Mouse (Mus musculus) right cerebral cortex, postnatal 4 days (tissue): ENCODE measurements around the gene Lekr1.

Experiments used
- DNase-seq: peaks from one replicate; pipeline ENCODE4 v3.0.0-alpha.2; 2022

Gene Lekr1

DNA sequence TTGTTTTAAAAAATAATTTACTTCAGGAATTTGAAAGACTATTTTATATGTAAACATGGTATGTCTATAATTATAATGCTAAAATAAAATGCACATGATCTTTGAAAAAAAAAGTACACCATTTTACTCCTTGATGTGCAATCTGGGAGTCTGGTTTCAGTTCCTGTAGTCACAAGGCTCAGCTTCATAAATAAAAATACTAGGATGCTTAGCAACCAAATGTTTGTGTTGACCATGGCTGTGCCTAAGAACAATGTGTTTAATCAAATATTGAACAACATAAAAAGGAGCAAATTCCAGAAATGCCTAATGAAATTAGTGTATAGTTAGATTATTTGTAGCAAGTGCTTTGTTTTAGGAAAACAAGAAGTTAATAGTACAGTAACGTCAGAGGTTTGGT is 107.9 kb downstream of the Lekr1 start:
- DNase-seq, result no peak

DNA sequence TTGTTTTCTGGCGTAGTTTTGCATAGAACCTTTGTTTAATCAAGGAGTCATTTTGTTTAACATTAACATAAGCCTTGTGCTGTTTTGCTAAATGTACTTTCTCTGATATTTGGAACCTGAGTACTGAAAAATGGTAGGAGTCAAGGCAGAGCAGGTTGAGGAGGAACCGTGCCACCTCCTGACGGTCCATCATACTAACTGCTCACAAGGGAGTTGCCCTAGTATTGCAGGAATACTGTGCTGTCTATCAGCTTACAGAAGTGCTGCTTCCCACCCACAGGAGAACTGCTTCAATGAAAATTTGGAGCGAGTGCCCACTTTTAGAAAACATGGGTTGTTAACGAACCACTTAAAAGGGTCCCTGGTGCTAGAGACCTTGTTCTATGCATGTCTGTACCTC is 109.1 kb downstream of the Lekr1 start:
- DNase-seq, result no peak

DNA sequence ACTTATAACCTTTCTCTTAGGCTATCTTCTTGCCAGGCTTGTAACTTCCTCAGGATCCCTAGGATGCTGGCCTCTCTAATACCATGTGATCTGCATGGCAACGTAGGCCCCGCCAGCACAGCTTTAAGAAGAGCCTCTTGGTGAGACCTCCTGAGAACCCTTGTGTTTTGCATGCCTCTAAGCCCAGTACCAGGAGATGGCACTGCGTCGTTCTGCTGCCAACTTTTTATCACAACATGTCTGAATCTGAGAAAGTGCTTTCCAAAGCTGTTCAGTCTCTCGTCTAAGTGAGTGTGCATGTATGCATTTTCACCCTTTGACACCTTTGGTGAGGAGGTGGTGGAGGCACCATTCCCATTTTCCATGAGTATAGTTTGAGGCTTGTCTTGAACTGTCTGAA is 116.2 kb downstream of the Lekr1 start:
- DNase-seq, result no peak

DNA sequence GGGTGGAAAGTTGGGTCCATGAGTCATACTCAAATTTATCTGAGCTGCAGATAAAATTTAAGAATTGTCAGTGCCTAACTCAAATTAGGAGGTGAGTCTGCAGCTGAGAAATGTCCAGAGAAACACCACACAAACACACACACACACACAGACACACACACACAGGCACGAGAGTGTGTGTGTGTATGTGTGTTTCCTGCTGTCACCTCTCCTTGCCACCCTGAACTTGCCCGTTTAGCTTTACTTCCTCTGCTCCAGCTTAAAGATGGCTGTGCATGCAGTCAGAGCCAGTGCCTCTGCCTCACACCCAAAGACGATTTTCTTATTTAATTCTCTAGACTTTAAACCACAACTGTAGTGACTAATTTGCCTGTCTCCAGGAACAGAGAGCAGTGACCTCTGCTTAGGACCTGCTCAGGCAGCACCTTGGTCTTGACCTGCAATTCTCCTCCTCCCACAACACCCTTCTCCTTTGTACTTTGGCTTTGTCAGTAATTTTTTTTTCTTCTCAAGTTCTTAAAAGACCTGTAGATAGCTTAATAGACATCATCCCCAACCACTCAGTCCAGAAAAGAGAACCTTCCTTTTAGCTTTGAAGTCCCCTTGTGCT is 124.2 kb downstream of the Lekr1 start:
- DNase-seq, result no peak

DNA sequence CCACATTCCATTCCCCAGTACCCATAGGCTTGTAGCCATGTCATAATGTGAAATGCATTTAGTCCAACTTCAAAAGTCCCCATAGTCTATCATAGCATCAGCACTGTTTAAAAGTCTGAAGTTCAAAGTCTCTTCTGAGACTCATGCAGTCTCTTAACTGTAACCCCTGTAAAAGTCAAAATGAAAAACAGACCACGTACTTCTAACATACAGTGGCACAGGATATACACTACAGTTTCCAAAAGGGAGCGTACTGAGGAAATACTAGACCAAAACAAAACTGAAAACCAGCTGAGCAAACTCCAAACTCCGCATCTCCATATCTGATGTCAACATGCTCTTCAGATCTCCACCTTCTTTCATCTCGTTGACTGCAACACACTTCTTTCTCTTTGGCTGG is 127.5 kb downstream of the Lekr1 start:
- no peak for DNase-seq

DNA sequence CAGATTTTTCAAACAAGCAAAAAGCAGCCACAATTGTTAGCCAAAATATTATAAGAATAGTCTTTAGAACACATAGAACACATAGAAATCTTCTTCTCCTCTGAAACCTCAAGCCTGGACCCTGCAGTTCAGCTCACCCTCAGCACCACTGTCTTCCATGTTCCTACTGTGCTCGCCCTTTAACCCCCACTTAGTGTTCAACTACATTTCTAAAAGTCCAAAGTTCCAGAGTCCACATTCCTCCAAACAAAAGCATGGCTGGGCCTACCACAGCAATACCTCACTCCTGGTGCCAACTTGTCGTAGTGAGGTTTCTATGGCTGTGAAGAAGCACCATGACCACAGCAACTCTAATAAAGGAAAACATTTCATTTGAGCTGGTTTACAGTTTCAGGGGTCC is 128.7 kb downstream of the Lekr1 start:
- no peak for DNase-seq

DNA sequence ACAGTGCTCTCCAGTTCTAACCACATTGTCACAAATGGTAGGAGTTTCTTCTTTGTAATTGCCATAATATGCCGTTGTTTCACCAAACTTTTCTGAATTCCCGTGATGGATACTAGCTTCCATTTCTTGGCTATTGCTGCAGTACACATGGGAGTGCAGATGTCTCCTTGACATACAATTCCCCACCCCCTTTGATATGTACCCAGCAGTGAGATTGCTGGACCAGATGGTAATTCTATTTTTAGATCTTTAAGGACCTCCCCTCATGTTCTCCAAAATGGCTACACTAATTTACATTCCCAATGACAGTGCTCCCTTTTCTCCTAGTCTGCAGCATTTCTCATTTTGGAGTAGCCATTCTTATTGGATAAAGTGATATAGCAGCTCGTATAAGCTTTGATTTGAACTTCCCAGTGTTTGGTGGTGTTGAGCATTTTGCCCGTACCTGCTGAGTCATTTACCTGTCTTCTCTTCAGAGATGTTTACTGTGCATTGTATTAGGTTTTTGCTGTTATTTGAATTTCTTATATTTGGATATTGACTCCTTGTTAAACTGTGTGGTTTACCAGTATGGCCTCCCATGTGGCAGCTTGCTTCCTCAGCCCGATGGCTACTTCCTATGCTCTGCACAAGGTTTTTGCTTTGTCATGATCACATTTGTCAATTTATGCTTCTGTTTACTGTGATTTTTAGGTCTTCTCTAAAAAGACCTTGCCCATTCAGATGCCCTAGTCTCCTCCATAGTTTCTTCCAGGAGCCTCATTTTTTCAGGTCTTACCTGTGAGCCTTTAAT is 131.5 kb downstream of the Lekr1 start:
- no peak for DNase-seq

DNA sequence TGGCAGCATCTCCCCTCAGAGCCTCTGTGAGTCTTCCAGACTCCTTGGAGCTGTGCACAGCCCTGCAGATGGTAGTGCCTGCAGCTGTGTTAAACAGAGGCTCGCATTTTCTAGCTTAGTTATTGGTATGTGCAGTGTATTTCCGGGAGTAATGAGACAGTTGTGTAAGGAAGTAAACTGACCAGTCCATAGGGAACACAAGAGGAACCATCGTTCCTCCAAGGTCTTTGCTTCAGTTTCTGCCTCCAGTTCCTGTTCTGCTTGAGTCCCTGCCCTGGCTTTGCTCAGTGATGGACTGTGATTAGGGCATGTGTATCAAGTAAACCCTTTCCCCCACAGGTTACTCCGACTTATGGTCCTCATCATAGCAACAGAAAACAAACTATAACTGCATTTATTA is 134.9 kb downstream of the Lekr1 start:
- no peak for DNase-seq

DNA sequence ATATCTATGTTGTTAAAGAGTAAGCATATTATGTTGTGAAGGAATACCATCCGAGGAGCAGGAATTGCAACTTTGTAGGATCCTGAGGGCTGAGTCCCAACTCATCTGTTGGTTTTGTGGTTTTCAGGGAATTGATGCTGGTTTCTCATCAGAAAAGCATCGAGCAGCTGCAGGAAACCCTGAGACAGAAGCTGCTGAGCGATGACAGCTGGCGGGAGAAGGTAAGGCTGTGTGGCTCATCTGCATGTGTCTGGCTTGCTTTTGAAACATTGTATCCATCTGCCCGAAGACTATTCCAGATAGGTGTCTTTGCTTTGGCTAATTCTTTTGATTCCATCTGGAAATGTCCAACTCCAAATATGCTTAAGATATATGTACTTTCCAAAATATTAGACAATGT is 136.2 kb downstream of the Lekr1 start:
- DNase-seq, result no peak

DNA sequence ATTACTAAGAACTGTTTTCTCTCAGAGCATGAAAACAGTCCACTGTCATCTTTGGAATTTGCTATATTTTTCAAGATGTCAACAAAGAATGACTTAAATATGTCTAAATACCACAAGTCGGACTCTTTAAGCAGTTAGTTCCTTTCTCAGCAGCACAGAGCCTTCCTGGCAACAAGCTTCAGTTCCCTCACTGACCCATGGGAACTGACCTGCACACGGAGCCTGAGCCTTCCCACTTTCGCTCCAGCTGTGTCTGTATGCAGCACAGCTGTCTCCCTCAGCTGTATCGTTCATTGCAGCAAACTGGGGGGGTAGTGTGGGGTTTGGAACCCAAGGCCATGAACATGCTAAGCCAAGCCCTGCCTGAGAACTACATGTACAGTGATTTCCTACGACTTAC is 136.8 kb downstream of the Lekr1 start:
- DNase-seq, result no peak

DNA sequence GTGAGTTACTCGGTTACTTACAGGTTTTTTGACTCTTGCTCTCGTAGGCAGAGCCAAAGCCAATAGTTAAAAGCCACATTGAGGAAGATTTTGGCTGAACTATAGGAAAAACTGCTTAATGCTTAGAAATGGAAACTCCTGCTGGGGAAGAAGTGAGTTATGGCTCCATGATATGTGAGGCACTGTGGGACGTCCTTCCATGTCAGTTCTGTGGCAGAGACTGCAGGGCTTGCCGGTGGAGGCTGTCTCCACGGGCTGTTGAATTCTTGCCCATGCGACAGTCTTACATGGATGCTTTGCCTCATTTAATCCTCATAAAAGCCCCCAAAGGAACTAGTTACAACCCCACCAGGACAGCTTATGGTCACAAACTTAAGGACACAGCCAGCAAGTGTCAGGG is 148.9 kb downstream of the Lekr1 start:
- DNase-seq, result no peak

DNA sequence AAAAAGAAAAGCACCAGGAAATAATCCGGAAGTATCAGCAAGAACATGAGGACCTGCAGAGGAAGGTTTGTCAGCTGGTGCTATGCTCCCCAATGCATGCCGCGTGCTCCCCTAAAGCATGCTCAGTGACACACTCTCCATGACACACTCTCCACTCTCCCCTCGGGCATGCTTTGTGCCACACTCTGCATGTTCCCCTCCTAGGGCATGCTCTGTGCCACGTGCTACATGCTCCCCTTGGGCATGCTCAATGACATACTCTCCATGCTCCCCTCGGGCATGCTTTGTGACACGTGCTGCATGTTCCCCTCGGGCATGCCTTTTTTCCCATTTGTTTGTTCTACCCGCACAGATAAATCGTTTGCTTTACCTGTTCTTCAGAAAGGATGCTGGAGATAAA is 150.0 kb downstream of the Lekr1 start:
- DNase-seq, result no peak

DNA sequence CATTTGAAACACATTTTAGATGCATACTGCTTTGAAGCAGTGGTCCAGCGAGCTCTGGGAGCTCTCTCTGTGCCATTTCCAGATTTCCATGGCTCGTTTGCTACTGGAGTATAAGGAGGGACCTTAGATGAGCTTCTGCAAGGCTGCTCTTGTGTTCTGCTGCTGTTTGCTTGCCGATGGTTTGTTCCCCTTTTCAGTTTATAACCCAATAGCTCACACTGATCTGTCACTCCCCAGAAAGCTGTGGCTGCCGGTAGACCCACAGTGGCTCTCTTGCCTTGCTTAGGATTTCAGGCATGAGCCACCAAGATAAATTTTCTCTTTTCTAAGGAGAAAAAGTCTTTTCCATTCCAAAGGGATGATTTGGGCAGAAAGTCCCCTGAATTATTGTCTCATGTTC is 152.6 kb downstream of the Lekr1 start:
- DNase-seq, result no peak

DNA sequence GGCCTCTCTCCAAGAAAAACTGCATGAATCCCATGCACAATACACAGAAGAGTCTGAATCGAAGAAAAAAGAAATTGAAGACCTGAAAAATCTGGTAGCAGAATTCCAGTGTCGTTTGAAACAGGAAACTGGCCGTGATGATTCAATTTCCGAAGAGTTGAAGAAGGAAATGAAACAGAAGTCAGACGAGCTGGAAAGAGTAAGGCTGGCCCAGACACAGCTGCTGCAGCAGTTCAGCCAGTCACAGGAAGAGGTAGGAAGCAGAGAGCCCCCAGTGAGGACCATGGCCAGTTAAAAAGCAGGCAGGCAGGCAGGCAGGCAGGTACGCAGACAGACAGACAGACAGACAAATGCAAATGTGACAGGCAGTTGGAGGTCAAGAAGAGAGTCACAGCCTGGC is 153.8 kb downstream of the Lekr1 start:
- DNase-seq, result no peak

DNA sequence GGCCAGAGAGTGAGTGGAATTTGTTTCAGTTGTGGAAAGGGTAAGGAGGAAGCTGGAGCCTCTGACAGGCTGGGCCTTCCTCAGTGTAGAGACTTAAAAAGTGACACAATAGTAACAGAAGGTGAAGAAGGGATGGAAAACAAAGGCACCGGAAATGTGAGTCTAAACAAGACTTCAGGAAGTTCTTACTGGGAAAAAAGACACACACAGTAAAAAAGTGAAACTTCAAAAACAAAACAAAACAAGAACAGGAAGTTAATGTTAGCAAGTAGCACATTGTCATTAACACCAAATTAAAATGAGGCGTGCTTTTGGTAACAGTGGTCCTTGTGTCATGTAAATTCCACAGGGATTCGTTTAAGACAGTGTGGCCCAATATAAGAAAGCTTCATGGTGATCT is 158.9 kb downstream of the Lekr1 start:
- DNase-seq, result no peak

DNA sequence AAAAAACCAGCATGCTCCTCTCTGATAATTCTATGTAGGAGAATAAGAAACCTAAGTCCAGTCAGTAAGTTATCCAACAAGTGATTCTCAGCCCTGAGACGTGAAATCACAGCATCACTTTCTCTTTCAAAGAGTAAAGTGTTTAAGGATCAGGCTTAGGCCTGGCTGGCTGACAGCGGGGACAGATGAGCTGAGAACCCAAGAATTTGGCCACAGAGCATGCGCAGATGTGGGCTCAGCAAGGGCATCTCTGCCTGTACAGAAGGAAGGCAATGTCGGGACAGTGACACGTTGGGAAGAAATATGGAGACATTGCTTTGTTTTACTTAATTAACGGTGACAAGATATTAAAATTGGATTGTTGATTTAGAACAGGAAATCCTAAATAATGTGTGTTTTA is 160.7 kb downstream of the Lekr1 start:
- no peak for DNase-seq

DNA sequence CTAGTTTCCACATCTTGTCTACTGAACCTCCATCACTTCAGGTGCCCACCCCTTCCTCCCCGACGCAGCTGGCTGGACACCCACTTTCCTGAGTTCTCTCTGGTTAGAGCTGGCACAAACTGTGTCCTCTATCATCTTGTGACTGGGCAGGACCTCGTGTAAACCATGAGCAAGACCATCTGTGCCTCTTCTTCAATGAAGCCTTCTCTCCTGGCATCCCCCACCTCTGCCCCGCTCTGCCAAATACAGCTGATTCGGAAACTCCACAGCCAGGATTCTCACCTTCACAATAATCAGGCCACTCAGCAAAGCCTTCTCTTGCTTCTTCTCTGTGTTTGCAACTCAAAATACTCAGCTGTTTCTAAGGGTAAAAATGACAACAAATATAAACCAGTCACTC is 161.4 kb downstream of the Lekr1 start:
- DNase-seq, result no peak

DNA sequence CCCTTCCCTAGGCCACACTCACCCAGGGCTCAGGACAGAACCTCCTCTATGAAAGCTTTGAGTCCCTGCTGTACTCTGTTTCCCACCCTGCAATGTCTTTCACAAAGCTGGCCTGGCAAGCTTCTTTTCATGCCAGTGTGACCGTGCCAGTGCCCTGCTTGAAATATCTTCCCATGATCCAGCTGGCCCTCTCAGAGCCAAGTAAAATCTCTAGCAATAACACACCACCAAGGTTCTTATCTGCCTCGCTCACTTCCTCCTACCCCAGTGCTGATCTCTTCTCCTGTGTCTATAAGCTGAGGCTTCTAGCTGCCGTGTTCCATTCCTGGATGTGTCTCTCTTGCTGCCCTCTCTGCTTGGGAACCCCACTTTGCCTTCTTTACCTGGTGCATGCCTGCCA is 162.0 kb downstream of the Lekr1 start:
- no peak for DNase-seq

DNA sequence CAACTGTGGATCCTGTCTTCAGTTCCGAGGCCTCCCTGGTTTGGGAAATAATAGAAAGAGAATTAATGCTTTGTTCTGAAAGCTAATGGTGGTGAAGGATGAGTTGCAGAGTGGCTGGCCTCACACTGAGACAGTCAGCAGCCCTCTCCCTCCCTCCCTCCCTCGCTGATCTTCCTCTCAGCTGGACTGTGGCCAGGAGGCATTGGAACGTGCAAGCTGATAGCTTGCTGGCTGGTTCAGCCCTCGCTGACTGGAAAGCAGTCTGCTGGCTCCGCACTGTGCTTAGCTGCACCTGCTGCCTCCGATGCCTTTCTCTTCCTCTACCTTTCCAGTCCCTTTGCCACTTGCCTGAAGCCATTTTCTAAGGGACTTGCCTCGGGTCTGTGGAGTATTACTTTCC is 163.2 kb downstream of the Lekr1 start:
- peak; percentile 58 for DNase-seq

DNA sequence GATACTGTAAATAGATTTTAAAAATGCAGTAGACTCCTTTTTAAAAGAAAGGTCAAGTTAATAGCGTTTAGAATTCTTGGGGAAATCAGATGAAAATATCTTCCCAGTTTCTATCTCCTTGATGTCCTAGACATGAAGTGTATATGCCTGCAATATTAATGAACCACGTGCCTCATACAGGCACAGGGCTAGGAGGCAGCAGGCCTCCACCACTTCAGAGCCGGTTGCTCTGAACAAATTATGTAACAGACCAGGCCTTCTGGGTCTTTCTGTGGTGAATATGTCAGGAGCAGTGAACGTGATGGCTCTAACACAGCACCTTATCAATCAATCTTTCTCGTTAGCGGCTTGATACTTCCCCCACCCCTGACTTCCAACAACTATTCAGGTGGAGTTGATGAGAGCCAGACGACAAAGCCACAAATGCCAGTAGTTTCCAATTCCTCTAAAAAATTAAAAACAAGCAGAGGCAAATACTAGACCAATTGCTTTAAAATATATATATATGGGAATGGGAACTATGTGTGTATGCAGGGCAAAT is 164.0 kb downstream of the Lekr1 start:
- DNase-seq, result no peak

DNA sequence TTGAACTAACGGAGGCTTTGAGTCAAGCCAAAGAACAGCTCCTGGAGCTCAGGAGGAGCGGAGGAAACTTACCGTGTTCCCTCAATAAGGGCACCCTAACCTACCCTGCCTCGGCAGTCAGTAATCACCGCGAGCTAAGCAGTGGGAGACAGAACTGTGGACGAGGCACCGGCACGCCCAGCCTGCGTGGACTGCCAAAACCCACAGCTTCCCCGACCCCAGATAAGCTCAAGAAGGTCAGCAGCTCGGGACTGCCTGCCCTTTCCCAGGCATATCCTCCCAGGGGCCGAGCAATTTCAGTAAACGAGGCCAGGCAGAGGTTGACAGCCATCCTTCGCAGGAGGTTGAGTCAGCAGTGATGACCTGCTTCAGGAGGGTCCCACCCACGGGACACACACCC is 164.8 kb downstream of the Lekr1 start:
- no peak for DNase-seq

DNA sequence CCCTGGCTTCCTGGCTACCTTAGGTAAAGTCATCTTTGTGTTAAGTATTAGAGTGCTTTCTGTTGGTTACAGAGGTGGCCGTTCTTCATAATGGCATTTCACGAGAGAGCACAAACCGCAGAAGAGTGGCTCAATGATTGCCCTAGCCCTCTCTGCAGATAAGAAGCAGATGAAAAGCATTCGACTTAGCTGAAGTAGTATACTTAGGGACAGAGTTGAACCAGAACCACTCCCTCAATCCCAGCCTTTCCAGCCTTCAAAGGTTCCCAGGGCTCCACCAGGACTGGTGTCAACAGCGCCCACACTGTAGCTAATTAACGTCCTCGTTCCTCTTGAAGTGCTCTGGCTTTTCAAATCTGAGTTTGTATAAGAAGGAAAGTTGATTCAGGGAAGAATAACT is 166.4 kb downstream of the Lekr1 start:
- no peak for DNase-seq

DNA sequence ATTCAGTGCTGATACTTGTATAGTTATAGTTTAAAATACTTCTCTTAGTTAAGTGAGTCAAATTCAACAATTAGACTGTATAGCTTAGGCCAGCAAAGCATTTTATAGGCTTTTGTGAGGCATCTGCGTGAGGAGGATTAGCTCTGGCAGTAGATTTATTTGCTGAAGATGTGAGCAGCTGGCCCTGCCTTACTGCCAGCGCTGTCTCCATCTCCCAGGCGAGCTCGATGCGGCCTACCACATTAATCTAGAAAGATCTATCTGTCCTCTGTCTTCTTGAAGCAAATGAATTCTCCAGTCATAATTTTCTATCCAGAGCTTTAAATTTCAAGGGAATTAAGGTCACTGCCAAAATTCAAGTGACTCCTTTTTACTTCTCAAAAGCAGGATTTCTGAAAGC is 170.4 kb downstream of the Lekr1 start:
- DNase-seq, result no peak

DNA sequence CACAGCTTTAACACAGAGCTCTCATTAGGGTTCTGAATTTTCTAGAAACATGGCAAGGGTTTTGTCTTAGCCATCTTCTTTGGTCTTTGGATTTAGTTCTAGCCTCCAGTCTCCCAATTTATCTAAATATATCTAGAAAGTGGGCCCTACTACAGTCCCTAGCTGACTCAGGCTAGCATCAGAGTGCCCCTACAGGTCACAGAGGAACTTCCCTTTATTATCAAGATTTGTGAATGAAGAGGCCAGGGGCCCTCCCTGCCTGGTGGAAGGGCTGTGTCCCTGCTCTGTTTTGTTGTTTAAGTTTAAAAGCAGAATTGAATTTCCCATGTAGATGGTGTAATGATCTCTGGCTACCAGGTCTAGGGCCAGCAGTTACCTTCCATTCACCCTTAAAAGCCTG is 173.6 kb downstream of the Lekr1 start:
- DNase-seq, result no peak

DNA sequence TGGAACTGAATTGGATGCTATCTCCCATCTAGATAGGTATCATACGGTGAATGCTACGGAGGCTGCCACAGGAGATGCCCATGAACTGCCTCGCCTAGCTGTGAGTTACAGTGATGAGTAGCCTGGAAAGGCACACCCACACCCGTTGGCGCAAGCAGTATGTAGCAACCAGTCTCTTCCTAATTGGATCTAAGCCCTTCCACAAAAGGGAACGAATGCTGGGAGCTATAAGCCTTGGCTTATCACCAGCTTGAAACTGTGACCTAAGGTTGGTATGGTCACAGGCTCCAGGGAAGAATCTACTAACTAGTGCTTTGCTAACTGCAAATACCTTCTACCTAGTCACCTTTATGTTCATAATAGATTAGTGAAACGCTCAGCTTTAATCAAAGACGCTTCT is 175.1 kb downstream of the Lekr1 start:
- DNase-seq, result no peak
